Mouse (Mus musculus): ENCODE results near the gene Tbc1d4.

DNA sequence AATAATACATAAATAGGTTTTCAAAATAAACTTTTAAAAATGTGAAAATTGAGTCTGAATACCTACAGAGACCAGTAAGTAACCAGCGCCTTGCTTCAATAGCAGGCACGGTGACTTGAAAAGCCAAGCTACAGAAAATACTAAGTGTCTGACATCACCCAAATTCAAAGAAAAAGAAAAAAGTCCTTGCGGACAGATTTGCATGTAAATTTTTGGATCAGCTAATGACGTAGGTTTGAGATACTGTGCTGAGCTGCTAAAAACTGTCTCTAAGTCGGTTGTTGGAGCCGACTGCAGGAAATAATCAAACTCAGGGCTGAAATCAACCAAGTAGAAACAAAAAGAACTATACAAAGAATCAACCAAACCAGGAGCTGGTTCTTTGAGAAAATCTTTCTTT lies 107.1 kb downstream of the Tbc1d4 start:
- no peak for TF ChIP-seq POLR2A (IDR thresholded peaks at IDR 0.05; ENCODE audit: borderline replicate concordance, extremely low read depth, low read depth, low read length)
- TF ChIP-seq CTCF (IDR thresholded peaks at IDR 0.05; ENCODE audit: insufficient read depth, low read length) = no peak

Data from lung, adult 2 months (tissue).